Mouse (Mus musculus) gastrocnemius, postnatal 14 days (tissue): ENCODE data around the gene Zfp180. TPM values are rescaled to one million over a fixed set of nuclear protein-coding genes. Genes with fewer than 3 reads are reported as not detected.

Experiments
- total RNA-seq, 2 experiments: library from RNA; stranded (reverse); gene quantifications; 2 replicates each; pipeline ENCODE4 v1.2.3; 2021

Zfp180 gene
- total RNA-seq, 2 experiments from 2014 or later: 5.8 to 6.0 TPM

Other genes with a start within 250 kb of the Zfp180 start
- gene Vmn1r176, start 244.6 kb upstream of the Zfp180 start, total RNA-seq: not detected
- not detected for gene Vmn1r177, start 215.5 kb upstream of the Zfp180 start, total RNA-seq
- not detected for gene Vmn1r178, start 189.9 kb upstream of the Zfp180 start, total RNA-seq
- gene Vmn1r179, start 154.9 kb upstream of the Zfp180 start, total RNA-seq: not detected
- not detected for gene Vmn1r180, start 131.3 kb upstream of the Zfp180 start, total RNA-seq
- not detected for gene Vmn1r181, start 107.3 kb upstream of the Zfp180 start, total RNA-seq
- gene V1rd19, start 80.2 kb upstream of the Zfp180 start, total RNA-seq: not detected
- not detected for gene Vmn1r183, start 28.7 kb upstream of the Zfp180 start, total RNA-seq
- 1 to 10 TPM; 2.7 to 3.5 TPM for gene Zfp112, start 30.4 kb downstream of the Zfp180 start, total RNA-seq
- gene Zfp235, start 52.2 kb downstream of the Zfp180 start, total RNA-seq: 1 to 10 TPM; 3.8 to 4.0 TPM
- gene Zfp114, start 93.1 kb downstream of the Zfp180 start, total RNA-seq: under 1 TPM in 1 of 2 experiments, not detected in 1; 0.51 TPM
- gene Zfp111, start 129.5 kb downstream of the Zfp180 start, total RNA-seq: 1 to 10 TPM; 3.6 to 4.7 TPM
- 1 to 10 TPM; 1.5 to 1.7 TPM for gene Zfp109, start 155.6 kb downstream of the Zfp180 start, total RNA-seq
- gene Zfp108, start 172.9 kb downstream of the Zfp180 start, total RNA-seq: 1 to 10 TPM; 1.4 TPM
- 1 to 10 TPM; 3.0 to 3.7 TPM for gene Zfp93, start 188.5 kb downstream of the Zfp180 start, total RNA-seq
- gene Zfp61, start 219.3 kb downstream of the Zfp180 start, total RNA-seq: 1 to 10 TPM; 2.6 to 3.8 TPM
- 1 to 10 TPM; 1.7 to 2.4 TPM for gene Zfp94, start 234.7 kb downstream of the Zfp180 start, total RNA-seq